Mouse (Mus musculus): ENCODE results near the gene Cmtm6.
"Not testable (repeated sequence)": the region's sequence is repeated elsewhere in the genome, so short reads cannot be mapped to it uniquely, and the experiment has no call there.

Cmtm6 gene

GRCm38 (mm10) chr9:114731011-114731755 lies at the start of gene Cmtm6:
TSS of gene Cmtm6 (plus strand) at chr9:114731116.
- peak; percentile 97 for DNase-seq (ENCODE audit: low read depth, low spot score)

- DNase-seq (ENCODE audit: low read depth, low spot score), result no peak
Observed at GRCm38 (mm10) chr9:114682193-114682592, 48.7 kb upstream of the Cmtm6 start.

- DNase-seq (ENCODE audit: low read depth, low spot score), result no peak
Observed at GRCm38 (mm10) chr9:114686245-114686644, 44.7 kb upstream of the Cmtm6 start.

- no peak for DNase-seq (ENCODE audit: low read depth, low spot score)
Observed at GRCm38 (mm10) chr9:114687639-114688038, 43.3 kb upstream of the Cmtm6 start.

- peak; percentile 99 for DNase-seq (ENCODE audit: low read depth, low spot score)
Observed at GRCm38 (mm10) chr9:114688252-114688952, 42.5 kb upstream of the Cmtm6 start, which contains the start of gene Dync1li1. TSS of gene Dync1li1 (plus strand) at chr9:114688790.

GRCm38 (mm10) chr9:114688953-114689407 lies 41.9 kb upstream of the Cmtm6 start:
- peak; percentile 59 for DNase-seq (ENCODE audit: low read depth, low spot score)

DNA sequence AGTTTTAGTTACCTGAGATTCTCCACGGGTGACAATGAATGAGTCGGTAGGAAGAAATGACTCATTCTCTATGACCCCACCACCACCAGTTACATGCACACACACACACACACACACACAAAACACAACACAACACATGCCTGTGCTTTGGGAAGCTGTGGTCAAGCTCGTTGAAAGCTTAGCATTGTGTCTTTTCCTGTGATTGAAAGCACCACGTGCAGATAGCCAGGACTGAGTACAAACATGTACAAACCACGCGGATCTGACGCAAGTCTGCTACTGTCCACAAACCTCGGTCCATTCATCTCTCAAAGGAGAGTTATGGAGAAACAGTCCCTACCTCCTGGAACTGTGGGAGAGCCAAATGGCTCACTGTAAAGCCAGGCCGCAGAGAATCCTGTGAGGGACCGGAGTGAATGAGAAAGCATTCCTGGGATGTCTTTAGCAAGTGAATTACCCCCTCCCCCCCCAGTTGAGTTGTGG lies 40.8 kb upstream of the Cmtm6 start:
- DNase-seq (ENCODE audit: low read depth, low spot score), result peak; percentile 87

DNA sequence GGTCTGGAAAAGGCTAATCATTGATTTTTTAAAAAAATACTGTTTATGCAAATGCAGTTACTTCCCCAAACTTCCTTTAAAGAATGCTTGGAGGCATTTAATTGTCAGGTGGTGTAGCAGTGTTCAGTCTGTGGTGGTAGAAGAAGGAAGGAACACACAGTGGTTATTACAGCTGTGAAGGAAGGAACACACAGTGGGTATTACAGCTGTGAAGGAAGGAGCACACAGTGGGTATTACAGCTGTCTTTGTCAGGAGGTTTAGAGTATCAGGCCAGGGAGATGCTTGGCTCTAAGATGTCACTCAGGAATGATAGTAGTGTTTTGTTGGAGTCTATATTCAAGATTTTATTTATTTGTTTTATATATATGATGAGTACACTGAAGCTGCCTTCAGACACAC lies 39.8 kb upstream of the Cmtm6 start:
- DNase-seq (ENCODE audit: low read depth, low spot score), result no peak

DNA sequence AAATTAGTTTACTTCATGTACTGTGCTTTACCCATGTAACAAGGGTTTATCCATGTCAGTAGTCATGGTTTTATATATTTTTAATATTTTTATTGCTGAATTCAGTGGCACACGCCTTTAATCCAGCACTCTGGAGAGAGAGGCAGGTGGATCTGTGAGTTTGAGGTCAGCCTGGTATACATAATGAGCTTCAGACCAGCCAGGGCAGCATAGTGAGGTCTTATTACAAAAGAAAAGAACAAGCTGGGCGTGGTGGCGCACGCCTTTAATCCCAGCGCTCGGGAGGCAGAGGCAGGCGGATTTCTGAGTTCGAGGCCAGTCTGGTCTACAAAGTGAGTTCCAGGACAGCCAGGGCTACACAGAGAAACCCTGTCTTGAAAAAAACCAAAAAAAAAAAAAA lies 35.3 kb upstream of the Cmtm6 start:
- peak; percentile 56 for DNase-seq (ENCODE audit: low read depth, low spot score)

DNA sequence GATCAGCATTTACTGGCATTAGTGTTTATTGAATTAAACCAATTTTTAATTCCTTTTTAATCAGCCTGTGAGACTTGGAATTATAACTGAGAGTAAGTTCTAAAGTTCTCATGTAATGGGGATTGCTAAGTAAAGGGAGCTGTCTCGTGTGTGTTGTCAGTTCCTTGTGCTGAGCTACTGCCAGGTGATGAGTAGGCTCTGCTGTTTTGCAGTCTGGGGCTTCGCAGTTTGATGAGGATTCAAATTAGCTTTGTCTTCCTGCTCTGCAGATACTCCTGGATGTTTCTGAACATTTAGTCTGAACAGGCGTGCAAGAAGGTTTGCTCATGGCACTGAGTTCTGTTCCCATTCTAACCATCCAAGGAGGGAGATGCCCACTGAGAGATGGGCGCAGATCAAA lies 33.8 kb upstream of the Cmtm6 start:
- no peak for DNase-seq (ENCODE audit: low read depth, low spot score)

DNA sequence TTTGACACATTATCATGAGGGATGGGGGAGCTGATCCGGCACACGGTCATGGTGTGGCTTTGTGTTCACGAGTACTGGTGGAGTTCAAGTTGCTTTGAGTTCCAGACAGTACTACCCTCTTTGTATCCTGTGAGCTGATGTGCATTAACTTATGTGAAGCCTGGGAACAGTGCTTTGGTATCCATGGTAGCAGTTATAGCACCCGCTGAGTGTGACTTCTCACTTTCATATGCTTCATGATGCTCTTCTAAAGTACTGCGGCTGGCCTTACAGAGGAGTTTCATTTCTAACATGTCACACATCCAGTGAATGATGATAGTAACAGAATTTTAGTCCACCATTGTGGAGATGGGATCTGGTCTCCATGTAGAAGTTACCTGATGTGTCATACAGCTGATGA lies 33.0 kb upstream of the Cmtm6 start:
- no peak for DNase-seq (ENCODE audit: low read depth, low spot score)

GRCm38 (mm10) chr9:114699262-114699661 lies 31.7 kb upstream of the Cmtm6 start:
- no peak for DNase-seq (ENCODE audit: low read depth, low spot score)

- DNase-seq (ENCODE audit: low read depth, low spot score), result peak; percentile 44
Observed at GRCm38 (mm10) chr9:114699882-114700665, 30.8 kb upstream of the Cmtm6 start.

GRCm38 (mm10) chr9:114701031-114701430 lies 29.9 kb upstream of the Cmtm6 start:
- no peak for DNase-seq (ENCODE audit: low read depth, low spot score)

- DNase-seq (ENCODE audit: low read depth, low spot score), result no peak
Observed at GRCm38 (mm10) chr9:114701921-114702320, 29.0 kb upstream of the Cmtm6 start.

GRCm38 (mm10) chr9:114707805-114708204 lies 23.1 kb upstream of the Cmtm6 start:
- no peak for DNase-seq (ENCODE audit: low read depth, low spot score)

GRCm38 (mm10) chr9:114710345-114710744 lies 20.6 kb upstream of the Cmtm6 start:
- peak; percentile 82 for DNase-seq (ENCODE audit: low read depth, low spot score)

- DNase-seq (ENCODE audit: low read depth, low spot score), result no peak
Observed at GRCm38 (mm10) chr9:114713481-114713880, 17.4 kb upstream of the Cmtm6 start.

GRCm38 (mm10) chr9:114716677-114717331 lies 14.1 kb upstream of the Cmtm6 start:
- DNase-seq (ENCODE audit: low read depth, low spot score), result no peak

GRCm38 (mm10) chr9:114727315-114727714 lies 3.6 kb upstream of the Cmtm6 start:
- peak; percentile 64 for DNase-seq (ENCODE audit: low read depth, low spot score)

DNA sequence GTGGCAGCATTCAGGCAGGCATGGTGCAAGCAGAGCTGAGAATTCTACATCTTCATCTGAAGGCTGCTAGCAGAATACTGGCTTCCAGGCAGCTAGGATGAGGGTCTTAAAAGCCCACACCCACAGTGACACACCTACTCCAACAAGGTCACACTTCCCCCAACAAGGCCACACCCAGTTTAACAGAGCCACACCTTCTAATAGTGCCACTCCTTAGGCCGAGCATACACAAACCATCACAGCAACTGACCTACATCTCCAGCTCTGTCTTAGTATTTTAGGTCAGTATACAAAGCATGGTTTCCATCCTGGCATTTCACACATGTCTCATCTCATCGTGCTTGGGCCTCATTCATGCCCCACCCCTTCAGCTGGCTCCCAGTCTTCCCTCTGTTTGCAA lies 2.5 kb upstream of the Cmtm6 start:
- not testable (repeated sequence) for DNase-seq (ENCODE audit: low read depth, low spot score)
